Mouse (Mus musculus): ENCODE measurements around the gene Dus3l. TPM values are rescaled to one million over a fixed set of nuclear protein-coding genes. Genes with fewer than 3 reads are reported as not detected.

Gene Dus3l
- polyA plus RNA-seq, 2 experiments from 2014 or later = 30.3 to 41.2 TPM

DNA sequence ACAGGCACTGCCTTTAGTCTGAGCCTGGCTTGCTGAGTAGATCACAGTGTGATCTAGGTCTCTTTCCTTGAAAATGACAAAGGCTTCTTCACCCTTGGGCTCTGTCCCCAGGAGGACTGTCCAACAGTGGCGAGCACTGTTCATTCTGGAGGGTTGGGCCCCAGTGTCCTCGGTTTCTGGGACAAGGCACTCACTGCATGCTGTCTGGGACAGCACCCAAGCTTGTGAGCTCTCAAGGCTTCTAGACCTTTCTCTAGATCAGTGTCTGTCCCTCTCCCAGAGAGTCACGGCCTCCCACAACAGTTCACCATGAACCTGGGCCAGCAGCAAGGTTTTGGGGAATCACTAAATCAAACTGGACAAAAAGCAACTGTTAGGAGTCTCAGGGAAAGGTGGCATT is 28.0 kb downstream of the Dus3l start:
- ATAC-seq = no peak

DNA sequence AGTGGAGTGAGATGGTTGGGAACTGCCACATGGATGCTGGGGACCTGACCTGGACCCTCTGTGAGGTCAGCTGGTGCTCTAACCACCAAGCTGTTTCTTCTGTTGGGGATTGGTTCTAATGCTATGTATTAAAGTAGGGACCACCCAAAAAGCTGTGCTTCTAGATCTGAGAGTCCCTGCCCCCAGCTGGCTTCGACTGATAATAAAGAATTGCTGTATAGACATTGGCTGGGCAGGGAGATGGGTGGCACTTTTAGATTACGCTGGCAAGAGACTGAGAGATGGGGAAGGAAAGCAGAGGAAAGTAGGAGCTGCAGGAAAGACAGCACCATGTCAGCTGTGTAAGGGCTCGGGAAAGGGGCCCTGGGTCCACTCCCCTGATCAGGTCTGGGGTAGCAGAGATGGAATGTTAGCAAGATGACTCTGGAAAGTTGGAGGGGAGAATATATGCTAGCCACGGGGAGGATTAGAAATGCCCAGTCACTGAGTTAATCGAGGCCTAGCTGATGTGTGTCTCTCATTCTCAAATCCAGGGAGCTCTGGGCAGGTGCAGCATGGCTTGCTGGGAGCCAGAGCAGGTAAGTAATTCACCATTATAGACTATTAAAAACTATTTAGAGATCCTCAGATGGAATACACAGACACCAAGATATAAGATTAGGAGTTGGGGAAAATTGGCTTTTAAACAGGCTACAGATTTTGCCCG is 29.2 kb downstream of the Dus3l start:
- ATAC-seq = no peak

DNA sequence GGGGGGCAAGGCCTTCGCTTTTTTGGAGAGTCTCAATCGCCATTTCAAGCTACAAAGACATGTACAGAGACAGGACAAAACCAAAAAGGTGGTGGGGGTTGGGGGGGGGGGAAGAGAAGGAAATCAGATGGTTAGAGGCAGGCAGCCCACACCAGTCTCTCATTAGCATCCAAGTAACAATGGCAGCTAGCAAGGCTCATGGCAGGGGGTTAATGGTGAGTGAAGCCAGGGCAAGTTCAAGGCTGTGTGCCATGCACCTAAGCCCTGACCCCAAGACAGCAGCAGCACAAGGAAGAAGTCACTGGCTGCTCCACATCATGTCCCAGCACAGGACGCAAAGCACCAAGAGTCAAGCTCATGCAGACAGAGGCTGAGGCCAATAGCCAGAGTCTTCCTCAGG is 34.7 kb downstream of the Dus3l start:
- no peak for ATAC-seq

DNA sequence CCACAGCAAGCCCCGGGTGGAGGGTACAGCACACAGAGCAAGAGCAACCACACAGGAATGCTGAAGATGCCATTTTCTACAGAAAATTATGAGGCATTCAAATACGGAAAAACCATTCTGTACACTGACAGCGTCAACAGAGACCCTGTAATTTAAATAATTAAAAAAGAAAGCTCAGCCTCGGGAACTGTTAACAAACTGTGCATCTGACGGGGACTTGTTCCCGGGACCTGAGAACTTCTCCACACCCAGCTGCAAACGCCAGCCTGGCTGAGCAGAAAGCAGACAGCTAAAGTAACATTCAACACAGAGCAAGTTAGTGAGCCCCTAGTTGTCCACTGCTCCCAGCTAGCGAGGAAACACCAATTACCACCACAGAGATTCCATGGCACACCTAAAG is 37.5 kb downstream of the Dus3l start:
- ATAC-seq = no peak

DNA sequence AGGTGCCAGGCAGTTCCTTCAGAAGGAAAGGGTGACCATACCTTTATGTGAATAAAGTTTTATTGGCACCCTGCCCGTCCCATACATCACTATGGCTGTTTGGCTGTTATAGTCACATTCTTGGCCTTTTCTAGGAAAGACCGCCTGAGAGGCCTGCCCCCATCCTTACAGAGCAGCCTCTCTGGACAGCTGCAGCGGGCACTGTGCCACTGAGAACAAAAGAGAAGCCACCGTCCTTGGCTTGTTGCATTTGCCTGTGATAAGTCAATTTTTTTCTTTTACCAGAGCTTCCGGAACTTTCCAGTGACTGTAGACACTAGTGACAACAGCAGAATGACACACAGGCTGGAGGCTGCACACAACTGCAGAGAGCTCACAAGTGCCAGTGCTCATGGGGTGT is 40.4 kb downstream of the Dus3l start:
- no peak for ATAC-seq

DNA sequence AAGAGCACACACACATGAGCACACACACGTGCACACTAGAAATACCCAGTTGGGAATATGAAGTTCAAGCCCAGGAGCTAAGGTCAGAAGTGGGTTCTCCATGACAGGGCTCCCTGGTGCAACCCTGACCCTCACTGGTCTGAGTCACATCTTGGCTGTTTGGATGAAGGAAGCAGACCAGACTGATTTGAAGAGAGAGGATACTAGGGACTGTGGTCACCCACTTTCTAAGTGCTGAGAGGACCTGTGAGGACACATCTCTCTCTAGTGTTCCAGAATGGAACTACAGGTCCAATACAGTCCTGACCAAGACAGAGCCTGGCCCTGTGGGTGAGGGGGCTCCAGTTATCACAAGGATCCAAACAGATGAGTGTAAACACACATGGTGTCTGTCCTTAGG is 41.2 kb downstream of the Dus3l start:
- no peak for ATAC-seq

DNA sequence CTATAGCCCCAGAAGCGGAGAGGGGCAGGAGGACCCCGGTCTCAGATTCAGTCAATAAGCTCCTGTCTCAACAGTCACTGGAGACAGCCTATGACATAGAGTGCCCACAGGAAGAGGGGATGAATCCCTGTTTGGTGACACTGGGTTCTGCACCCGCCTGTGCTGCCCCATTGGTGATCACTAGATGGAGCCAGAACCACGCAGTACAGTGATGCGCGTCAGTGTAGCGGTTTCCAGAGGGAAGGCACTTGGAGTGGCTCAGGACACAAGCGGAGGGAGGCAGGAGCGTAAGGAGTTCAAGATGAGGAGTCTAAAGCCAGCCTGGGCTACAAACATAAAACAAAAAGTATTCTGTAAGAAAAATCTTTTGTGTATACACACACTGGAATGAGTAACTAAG is 44.0 kb downstream of the Dus3l start:
- peak; percentile 87 for ATAC-seq

DNA sequence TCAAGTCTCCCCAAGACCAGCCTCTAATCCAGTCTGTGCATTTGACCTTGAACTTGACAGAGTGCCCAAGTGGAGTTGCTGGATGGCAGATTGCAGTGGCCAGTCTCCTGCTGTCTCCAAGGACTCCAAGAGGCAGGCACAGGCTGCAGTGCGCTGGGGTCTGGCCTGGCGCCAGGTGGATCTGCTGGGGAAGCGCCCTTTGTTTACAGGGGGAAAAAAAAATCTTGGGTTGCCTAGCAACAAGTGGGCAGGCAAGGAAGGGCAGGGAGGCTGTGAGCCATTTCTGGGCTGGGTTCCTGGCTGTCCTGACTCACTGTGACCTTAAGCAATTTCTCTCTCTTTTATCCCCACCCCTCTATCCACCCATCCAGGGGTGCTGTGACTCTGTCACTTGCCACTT is 45.7 kb downstream of the Dus3l start:
- no peak for ATAC-seq

DNA sequence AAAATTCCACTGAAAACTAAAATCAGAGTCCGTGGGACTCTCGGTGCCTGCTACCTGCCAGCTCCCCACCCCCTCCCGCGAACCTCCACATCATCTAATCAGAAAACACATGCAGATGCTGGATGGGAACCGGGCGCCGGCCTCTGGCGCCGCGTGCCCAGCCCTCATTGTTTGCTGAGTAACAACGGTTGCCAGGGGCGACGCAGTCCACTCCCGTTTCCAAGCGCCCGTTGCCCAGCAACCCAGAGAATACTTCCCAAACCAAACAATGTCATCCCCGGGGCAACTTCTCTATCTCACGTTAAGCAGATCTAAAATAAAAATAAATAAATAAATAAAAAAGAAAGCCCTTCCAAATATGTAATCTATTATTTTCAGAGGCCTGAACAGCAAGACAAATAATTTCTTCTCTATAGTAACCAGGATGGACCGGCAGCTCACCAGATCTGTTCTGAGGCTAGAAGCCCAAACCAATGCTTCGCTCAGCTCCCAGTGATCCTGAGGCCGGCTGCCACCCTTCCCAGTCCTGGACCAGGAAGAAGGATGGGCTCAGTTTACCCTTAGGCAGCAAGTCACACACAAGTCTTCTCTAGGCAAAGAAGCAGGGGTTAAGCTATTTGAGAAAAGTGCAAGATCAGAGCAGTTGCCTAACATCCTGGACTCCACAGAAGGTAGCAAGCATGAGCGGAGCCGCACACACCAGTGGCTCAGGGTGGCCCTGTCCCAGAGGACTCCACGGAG is 49.9 kb downstream of the Dus3l start:
- no peak for ATAC-seq

DNA sequence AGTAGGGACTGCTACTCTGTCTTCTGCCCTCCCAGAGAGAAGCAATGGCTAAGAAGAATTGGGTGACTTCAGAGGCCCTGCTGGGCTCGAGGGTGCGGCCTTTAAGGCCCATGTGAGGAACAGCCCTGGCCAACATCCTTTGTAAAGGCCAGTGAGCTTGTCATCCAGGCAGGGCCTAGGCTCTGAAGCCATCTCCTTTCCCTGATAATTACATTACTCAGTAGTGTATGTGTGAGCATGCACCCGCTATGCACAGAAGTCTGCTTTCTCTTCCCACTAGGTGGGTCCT is 50.4 kb downstream of the Dus3l start:
- no peak for ATAC-seq

DNA sequence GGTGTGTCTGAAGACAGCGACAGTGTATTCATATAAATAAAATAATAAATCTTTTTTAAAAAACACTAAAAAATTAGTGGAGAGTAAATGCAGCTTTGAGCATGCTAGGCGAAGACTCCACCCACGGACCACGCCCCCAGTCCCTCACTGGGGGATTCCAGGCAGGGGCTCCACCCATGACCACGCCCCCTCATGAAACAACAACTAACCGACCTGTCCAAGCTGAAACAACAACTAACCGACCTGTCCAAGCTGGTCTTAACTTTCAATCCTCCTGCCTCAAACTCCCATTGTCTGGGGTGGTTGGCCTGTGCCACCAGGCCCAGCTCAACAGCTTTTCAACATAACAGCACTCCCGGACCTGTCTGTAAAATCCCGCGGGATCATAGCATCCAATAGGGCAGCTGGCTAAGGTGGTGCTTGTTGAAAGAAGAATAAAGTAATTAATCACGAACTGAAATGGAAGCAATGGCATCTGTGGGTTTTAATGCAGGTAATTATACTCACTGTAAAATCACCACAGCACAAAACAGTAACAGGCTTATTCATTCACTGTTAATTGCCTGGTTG is 53.6 kb downstream of the Dus3l start:
- no peak for ATAC-seq

DNA sequence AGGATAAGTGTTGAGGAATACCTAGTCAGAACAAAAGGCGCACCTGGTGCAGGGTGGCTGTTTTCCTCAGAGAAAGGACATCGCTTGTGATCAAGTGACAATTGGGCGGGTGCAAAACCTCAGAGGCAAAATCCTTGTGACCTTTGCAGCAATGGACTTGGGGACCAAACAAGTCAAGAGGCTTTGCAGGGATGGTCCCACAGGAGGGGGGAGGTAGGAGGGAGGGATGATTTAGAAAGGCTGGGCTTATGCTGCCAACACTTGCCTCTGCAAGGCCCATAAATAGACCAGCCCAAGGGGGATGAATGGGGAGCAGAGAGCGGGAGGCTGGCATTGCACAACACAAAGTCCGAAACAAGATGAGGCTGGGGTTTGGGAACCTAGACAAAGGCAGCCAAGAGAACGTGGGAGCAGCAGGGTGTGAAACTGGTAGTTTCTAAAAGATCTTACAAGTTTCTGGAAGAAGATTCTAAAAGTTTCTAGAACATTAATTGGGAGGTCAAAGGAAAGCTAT is 54.5 kb downstream of the Dus3l start:
- ATAC-seq = no peak

Other genes starting within 250 kb of the Dus3l start
- gene Gm20219, start 210.4 kb upstream of the Dus3l start, polyA plus RNA-seq (2017; shearing (Covaris generic)) = 1 to 10 TPM; 3.1 to 3.2 TPM
- 10 to 100 TPM; 36.8 to 53.1 TPM for gene Safb2, start 180.2 kb upstream of the Dus3l start, polyA plus RNA-seq (2017; shearing (Covaris generic))
- 10 to 100 TPM; 52.6 to 55.0 TPM for gene Safb, start 179.9 kb upstream of the Dus3l start, polyA plus RNA-seq (2017; shearing (Covaris generic))
- gene 2410015M20Rik, start 155.0 kb upstream of the Dus3l start, polyA plus RNA-seq (2017; shearing (Covaris generic)) = 100 to 1,000 TPM; 280 to 291 TPM
- 1,000 to 10,000 TPM; 3,663 to 4,818 TPM for gene Rpl36, start 151.3 kb upstream of the Dus3l start, polyA plus RNA-seq (2017; shearing (Covaris generic))
- gene Lonp1, start 137.9 kb upstream of the Dus3l start, polyA plus RNA-seq (2017; shearing (Covaris generic)) = 1 to 10 TPM; 4.5 to 8.0 TPM
- 1 to 10 TPM; 2.6 to 3.5 TPM for gene Catsperd, start 136.6 kb upstream of the Dus3l start, polyA plus RNA-seq (2017; shearing (Covaris generic))
- 10 to 100 TPM; 55.5 to 79.5 TPM for gene Ranbp3, start 91.5 kb upstream of the Dus3l start, polyA plus RNA-seq (2017; shearing (Covaris generic))
- 100 to 1,000 TPM; 225 to 227 TPM for gene Ndufa11, start 47.0 kb upstream of the Dus3l start, polyA plus RNA-seq (2017; shearing (Covaris generic))
- 1 to 10 TPM; 5.8 to 8.2 TPM for gene Vmac, start 46.7 kb upstream of the Dus3l start, polyA plus RNA-seq (2017; shearing (Covaris generic))
- gene Nrtn, start 7.2 kb upstream of the Dus3l start, polyA plus RNA-seq (2017; shearing (Covaris generic)) = not detected
- 1 to 10 TPM in 1 of 2 experiments, under 1 TPM in 1; 0.24 to 1.1 TPM for gene Prr22, start 5.5 kb downstream of the Dus3l start, polyA plus RNA-seq (2017; shearing (Covaris generic))
- 1 to 10 TPM; 1.2 to 2.1 TPM for gene Rfx2, start 66.3 kb downstream of the Dus3l start, polyA plus RNA-seq (2017; shearing (Covaris generic))
- under 1 TPM in 1 of 2 experiments, not detected in 1; 0.12 TPM for gene Acsbg2, start 109.7 kb downstream of the Dus3l start, polyA plus RNA-seq (2017; shearing (Covaris generic))
- gene 1700061G19Rik, start 110.7 kb downstream of the Dus3l start, polyA plus RNA-seq (2017; shearing (Covaris generic)) = under 1 TPM in 1 of 2 experiments, not detected in 1; 0.31 TPM
- gene Mllt1, start 170.7 kb downstream of the Dus3l start, polyA plus RNA-seq (2017; shearing (Covaris generic)) = 1 to 10 TPM; 4.5 to 7.0 TPM
- under 1 TPM in 1 of 2 experiments, not detected in 1; 0.16 TPM for gene Acer1, start 217.4 kb downstream of the Dus3l start, polyA plus RNA-seq (2017; shearing (Covaris generic))
- gene Clpp, start 225.5 kb downstream of the Dus3l start, polyA plus RNA-seq (2017; shearing (Covaris generic)) = 100 to 1,000 TPM; 108 to 110 TPM
- 10 to 100 TPM; 21.6 to 25.1 TPM for gene Alkbh7, start 232.6 kb downstream of the Dus3l start, polyA plus RNA-seq (2017; shearing (Covaris generic))
- not detected for gene Pspn, start 235.3 kb downstream of the Dus3l start, polyA plus RNA-seq (2017; shearing (Covaris generic))
- gene Gtf2f1, start 246.5 kb downstream of the Dus3l start, polyA plus RNA-seq (2017; shearing (Covaris generic)) = 100 to 1,000 TPM in 1 of 2 experiments, 10 to 100 TPM in 1; 72.1 to 102 TPM
- gene Gm17949, start 246.7 kb downstream of the Dus3l start, polyA plus RNA-seq (2017; shearing (Covaris generic)) = 1 to 10 TPM in 1 of 2 experiments, not detected in 1; 1.5 TPM

Measured in CD4-positive, CD25-positive, alpha-beta regulatory T cell, adult 4 months (primary cell).